Mouse (Mus musculus) kidney, embryonic 14.5 days (tissue): ENCODE data around the gene Ap1b1. TPM values are rescaled to one million over a fixed set of nuclear protein-coding genes. Genes with fewer than 3 reads are reported as not detected.

Experiments used
- ATAC-seq: fragments of 200-750 bp; cut with Nextera tagmentation; 2 replicates; pipeline ENCODE4 v1.8.0; 2017; ENCODE audit warnings: moderate number of reproducible peaks, mild to moderate bottlenecking, moderate TSS enrichment, moderate library complexity; ENCODE audit not compliant: low FRiP score, low TSS enrichment
- H3K27ac ChIP-seq: fragments of 300-500 bp; sonication (generic); 2 replicates; pipeline ENCODE4 v1.5.1; 2014; ENCODE audit warnings: low read depth, mild to moderate bottlenecking, low read length, moderate library complexity, mixed read lengths
- H3K27me3 ChIP-seq: fragments of 300-500 bp; sonication (generic); 2 replicates; pipeline ENCODE4 v1.6.1; 2014; ENCODE audit warnings: mild to moderate bottlenecking, low read length; ENCODE audit not compliant: control insufficient read depth, insufficient read depth
- H3K36me3 ChIP-seq: fragments of 300-500 bp; sonication (generic); 2 replicates; pipeline ENCODE4 v1.6.1; 2014; ENCODE audit warnings: low read length, mixed read lengths; ENCODE audit not compliant: control insufficient read depth, insufficient read depth
- H3K4me1 ChIP-seq: fragments of 300-500 bp; sonication (generic); 2 replicates; pipeline ENCODE4 v1.6.1; 2014; ENCODE audit warnings: low read length, mixed read lengths; ENCODE audit not compliant: control insufficient read depth, insufficient read depth
- H3K4me2 ChIP-seq: fragments of 300-500 bp; sonication (generic); replicated peaks from 2 replicates; pipeline ENCODE4 v1.6.1; 2014; ENCODE audit warnings: low read depth, mild to moderate bottlenecking, low read length
- H3K4me3 ChIP-seq: fragments of 300-500 bp; sonication (generic); 2 replicates; pipeline ENCODE4 v1.5.1; 2014; ENCODE audit warnings: mild to moderate bottlenecking, low read length
- H3K9ac ChIP-seq: fragments of 300-500 bp; sonication (generic); 2 replicates; pipeline ENCODE4 v1.6.1; 2014; ENCODE audit warnings: low read depth, mild to moderate bottlenecking, low read length, moderate library complexity
- H3K9me3 ChIP-seq: fragments of 300-500 bp; sonication (generic); 2 replicates; pipeline ENCODE4 v1.6.1; 2016; ENCODE audit warnings: low read length; ENCODE audit not compliant: control insufficient read depth
- WGBS: fragments of 180-500 bp; shearing (Covaris S2); extraction: QIAGEN DNeasy Blood & Tissue Kit; methylation state at CpG from one replicate; pipeline ENCODE4 v1.1.7; 2014; 5-methylcytosine and 5-hydroxymethylcytosine counted together
- polyA plus RNA-seq: library from polyadenylated mRNA; unstranded; fragments of >200 nt; fragmentation: Nextera tagmentation; extraction: Ambion mirVana; gene quantifications from 2 replicates; pipeline ENCODE4 v1.2.1, GENCODE M21; 2014

Gene Ap1b1
- polyA plus RNA-seq = 35.1 and 62.6 TPM in 2 replicates

- Histone ChIP-seq H3K4me2 (peak within 1 kb of the TSS; percentile 68), H3K36me3 (peaks cover 4% of the 10 kb centered on the region; the same call in 1 of the 2 replicates), H3K9me3 (no peaks in the 10 kb centered on the region), H3K9ac (peak within 1 kb of the TSS; percentile 50), H3K4me3 (peak within 1 kb of the TSS; percentile 62), H3K27ac (no peak within 1 kb of the TSS), H3K27me3 (no peaks in the 10 kb centered on the region), H3K4me1 (peaks cover 3% of the 10 kb centered on the region; the same call in 1 of the 2 replicates)
- 2% methylated on average over 62 of the region's 62 CpGs for WGBS
- ATAC-seq = peak; percentile 94
Measured at GRCm38 (mm10) chr11:4986695-4987486, at the start of gene Ap1b1. TSS of gene Ap1b1 (plus strand) at chr11:4986824.

GRCm38 (mm10) chr11:4946530-4946929, 40.1 kb upstream of the Ap1b1 start:
- ATAC-seq = peak; percentile 29
- Histone ChIP-seq H3K4me3 (peak overlapping the region; percentile 49), H3K9me3 (no peaks in the 10 kb centered on the region), H3K9ac (no peak overlapping the region), H3K27me3 (peaks cover 63% of the 10 kb centered on the region), H3K36me3 (no peaks in the 10 kb centered on the region), H3K4me2 (peak overlapping the region; percentile 92), H3K4me1 (peaks cover 12% of the 10 kb centered on the region), H3K27ac (no peak overlapping the region)
- 38% methylated on average over 13 of the region's 13 CpGs for WGBS

GRCm38 (mm10) chr11:4946947-4947812, 39.4 kb upstream of the Ap1b1 start:
- H3K9ac ChIP-seq = peak overlapping the region; percentile 18; the same call in 1 of the 2 replicates

GRCm38 (mm10) chr11:4947813-4948174, 38.8 kb upstream of the Ap1b1 start, which contains the start of gene Nefh:
TSS of gene Nefh (minus strand) at chr11:4948064.
- H3K9me3 ChIP-seq = no peaks in the 10 kb centered on the region
- no peak within 1 kb of the TSS for H3K27ac ChIP-seq
- H3K9ac ChIP-seq = peak within 1 kb of the TSS; percentile 18; the same call in 1 of the 2 replicates
- no peaks in the 10 kb centered on the region for H3K36me3 ChIP-seq
- peaks cover 69% of the 10 kb centered on the region for H3K27me3 ChIP-seq
- peaks cover 12% of the 10 kb centered on the region for H3K4me1 ChIP-seq
- peak within 1 kb of the TSS; percentile 92 for H3K4me2 ChIP-seq
- 0 out of 2 replicates have a peak, but pooled peaks have one; percentile 13 for ATAC-seq
- H3K4me3 ChIP-seq = peak within 1 kb of the TSS; percentile 49
- WGBS = under 1% methylated on average over 35 of the region's 41 CpGs

More at GRCm38 (mm10) chr11:4946947-4947812, 39.4 kb upstream of the Ap1b1 start:
- Histone ChIP-seq H3K27ac (no peak overlapping the region), H3K9me3 (no peaks in the 10 kb centered on the region), H3K4me1 (peaks cover 12% of the 10 kb centered on the region), H3K4me3 (peak overlapping the region; percentile 49), H3K4me2 (peak overlapping the region; percentile 92), H3K27me3 (peaks cover 67% of the 10 kb centered on the region), H3K36me3 (no peaks in the 10 kb centered on the region)
- WGBS = under 1% methylated on average over 95 of the region's 120 CpGs
- ATAC-seq = peak; percentile 79

- WGBS = 32% methylated on average over 8 of the region's 8 CpGs
- no peak overlapping the region for H3K4me3 ChIP-seq
- no peak overlapping the region for H3K4me2 ChIP-seq
Measured at GRCm38 (mm10) chr11:4948792-4949191, 37.8 kb upstream of the Ap1b1 start.

GRCm38 (mm10) chr11:4949256-4950044, 37.2 kb upstream of the Ap1b1 start:
- 6% methylated on average over 23 of the region's 23 CpGs for WGBS
- Histone ChIP-seq H3K9me3 (no peaks in the 10 kb centered on the region), H3K4me3 (no peak overlapping the region), H3K36me3 (no peaks in the 10 kb centered on the region), H3K9ac (no peak overlapping the region), H3K4me1 (peaks cover 12% of the 10 kb centered on the region), H3K27me3 (peaks cover 86% of the 10 kb centered on the region), H3K4me2 (no peak overlapping the region), H3K27ac (no peak overlapping the region)
- no peak for ATAC-seq

More at GRCm38 (mm10) chr11:4948792-4949191, 37.8 kb upstream of the Ap1b1 start:
- Histone ChIP-seq H3K36me3 (no peaks in the 10 kb centered on the region), H3K27ac (no peak overlapping the region), H3K9ac (no peak overlapping the region), H3K4me1 (peaks cover 12% of the 10 kb centered on the region), H3K9me3 (no peaks in the 10 kb centered on the region), H3K27me3 (peaks cover 79% of the 10 kb centered on the region)
- ATAC-seq = no peak

GRCm38 (mm10) chr11:4953401-4953800, 33.2 kb upstream of the Ap1b1 start:
- H3K4me3 ChIP-seq = no peak overlapping the region
- no peaks in the 10 kb centered on the region for H3K36me3 ChIP-seq
- H3K9me3 ChIP-seq = no peaks in the 10 kb centered on the region
- H3K27me3 ChIP-seq = peaks cover 53% of the 10 kb centered on the region
- no peak overlapping the region for H3K9ac ChIP-seq
- 6% methylated on average over 5 of the region's 6 CpGs for WGBS
- H3K27ac ChIP-seq = no peak overlapping the region
- H3K4me1 ChIP-seq = no peaks in the 10 kb centered on the region
- ATAC-seq = no peak
- no peak overlapping the region for H3K4me2 ChIP-seq

- no peak for ATAC-seq
- Histone ChIP-seq H3K9me3 (no peaks in the 10 kb centered on the region), H3K9ac (no peak overlapping the region), H3K4me3 (no peak overlapping the region), H3K4me2 (no peak overlapping the region), H3K4me1 (no peaks in the 10 kb centered on the region), H3K36me3 (no peaks in the 10 kb centered on the region), H3K27me3 (peaks cover 48% of the 10 kb centered on the region), H3K27ac (no peak overlapping the region)
- WGBS = under 1% methylated on average over 8 of the region's 8 CpGs
Measured at GRCm38 (mm10) chr11:4953918-4954317, 32.7 kb upstream of the Ap1b1 start.
